Mouse (Mus musculus) ES-Bruce4 (cell line): ENCODE measurements at regions not wholly inside any gene's neighbourhood (a gene's known extent, or its start where the extent isn't known, plus 50 kb on each side); places are given as distances from the start of the nearest gene placed in this dataset.

Source experiments
- CTCF ChIP-seq: IDR thresholded peaks from one replicate; pipeline ENCODE4 v1.8.1; 2011; ENCODE audit warnings: low read depth, low read length
- EP300 ChIP-seq: IDR thresholded peaks from 2 replicates; pipeline ENCODE4 v1.6.1; 2011; ENCODE audit warnings: low read depth, low read length; ENCODE audit not compliant: insufficient read depth
- POLR2A ChIP-seq: IDR thresholded peaks from one replicate; pipeline ENCODE4 v1.8.1; 2011; ENCODE audit warnings: low read length; ENCODE audit not compliant: insufficient read depth

- no peak for TF ChIP-seq CTCF
- TF ChIP-seq POLR2A: no peak
- no peak for TF ChIP-seq EP300
These were observed 63.1 kb upstream of the Rfpl4b start for GRCm38 (mm10) chr10:38884641-38885040.
